Comparison of ENCODE assay signal across 18 mouse cellular contexts in the genomic region with DNA sequence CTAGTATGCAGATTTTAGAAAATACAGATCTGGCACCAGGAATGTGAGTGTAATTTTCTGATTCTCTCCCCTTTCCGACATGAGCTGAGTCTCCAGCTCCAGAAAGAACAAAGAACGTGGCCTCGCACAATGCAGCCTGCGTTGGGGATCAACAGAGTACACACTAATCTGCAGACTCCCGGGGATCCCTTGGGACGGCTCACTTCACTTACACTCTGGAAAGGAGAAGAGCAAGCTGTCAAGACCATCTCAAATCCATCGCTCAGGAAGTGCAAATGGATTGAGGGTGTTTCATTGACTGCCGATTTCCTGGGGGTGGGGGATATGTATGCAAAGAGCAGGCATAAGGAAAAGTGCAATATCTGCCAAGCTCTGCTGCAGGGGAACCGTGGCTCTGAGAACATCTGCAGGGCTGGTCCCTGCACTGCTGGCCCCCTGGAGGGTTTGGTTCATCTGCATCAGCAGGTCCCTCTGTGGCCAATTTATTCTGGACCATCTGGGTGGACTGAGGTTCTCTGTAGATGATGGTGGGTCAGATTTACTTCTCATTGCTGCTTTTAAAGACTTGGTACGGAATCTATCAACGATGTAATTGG. TPM values are rescaled to one million over a fixed set of nuclear protein-coding genes. Genes with fewer than 3 reads are reported as not detected.
DNase-seq lines count a peak whose midpoint lies in the region; ATAC-seq lines count a peak whose summit lies in the region.
"Had no signal": no experiment of that assay in that cellular context is flagged by ENCODE, and none has a peak within 500 bp of the region (broad histone marks: within the 10 kb centered on the region; RNA-seq: fewer than 3 reads in every experiment).

No protein-coding gene starts in this region.

- peak; percentile 37 for DNase-seq in heart, postnatal 4 days
- no peak for DNase-seq in heart, postnatal 36 days
- DNase-seq in cerebellum, adult 9-10 months = no peak
- DNase-seq in right cerebral cortex, postnatal 4 days = no peak
- DNase-seq: adrenal gland, postnatal 10 days; B cell, adult 2 months; cerebellum, adult 2 months; gastrocnemius, postnatal 25 days; heart, postnatal 10 days; lung, adult 18-20 months; lung, postnatal 36 days; right cerebral cortex, postnatal 25 days; thymus, postnatal 4 days had no signal

- no peak overlapping the region for H3K27ac ChIP-seq in hindbrain, embryonic 12.5 days
- H3K27ac ChIP-seq in midbrain, embryonic 13.5 days = peak overlapping the region; percentile 36
- H3K27ac ChIP-seq: heart, embryonic 10.5 days had no signal

- 54% methylated on average over 11 of the region's 11 CpGs for WGBS in hindbrain, embryonic 12.5 days
- 23% methylated on average over 11 of the region's 11 CpGs for WGBS in midbrain, embryonic 13.5 days

- no peaks in the 10 kb centered on the region for H3K36me3 ChIP-seq in hindbrain, embryonic 12.5 days
- no peaks in the 10 kb centered on the region for H3K36me3 ChIP-seq in midbrain, embryonic 13.5 days
- H3K36me3 ChIP-seq: heart, embryonic 10.5 days had no signal

- intact Hi-C loops in heart, postnatal 36 days (cut with DNase I) = no loop called here

- H3K4me2 ChIP-seq in hindbrain, embryonic 12.5 days (replicated peaks) = no peak overlapping the region
- no peak overlapping the region; the same call in 1 of the 2 replicates for H3K4me2 ChIP-seq in midbrain, embryonic 13.5 days (replicated peaks)

- no peak overlapping the region for H3K4me3 ChIP-seq in hindbrain, embryonic 12.5 days
- H3K4me3 ChIP-seq in midbrain, embryonic 13.5 days (replicated peaks) = no peak overlapping the region
- H3K4me3 ChIP-seq: heart, embryonic 10.5 days had no signal

- ATAC-seq in hindbrain, embryonic 12.5 days (ENCODE audit: low FRiP score) = peak; percentile 76
- ATAC-seq in midbrain, embryonic 13.5 days = peak; percentile 87
- ATAC-seq in granulocyte monocyte progenitor cell, adult 5-6 weeks (replicated peaks; ENCODE audit: poor library complexity, severe bottlenecking) = no peak
- ATAC-seq: intestine, postnatal 0 days had no signal

- peaks cover 11% of the 10 kb centered on the region for H3K4me1 ChIP-seq in hindbrain, embryonic 12.5 days
- peaks cover 13% of the 10 kb centered on the region for H3K4me1 ChIP-seq in midbrain, embryonic 13.5 days (replicated peaks)

- H3K27me3 ChIP-seq in hindbrain, embryonic 12.5 days = no peaks in the 10 kb centered on the region
- H3K27me3 ChIP-seq in midbrain, embryonic 13.5 days = no peaks in the 10 kb centered on the region

- H3K9me3 ChIP-seq in hindbrain, embryonic 12.5 days (replicated peaks) = no peaks in the 10 kb centered on the region
- H3K9me3 ChIP-seq in midbrain, embryonic 13.5 days = no peaks in the 10 kb centered on the region
- H3K9me3 ChIP-seq: heart, embryonic 10.5 days had no signal

- H3K9ac ChIP-seq in hindbrain, embryonic 12.5 days = no peak overlapping the region
- H3K9ac ChIP-seq in midbrain, embryonic 13.5 days (replicated peaks) = no peak overlapping the region

RNA-seq across cellular contexts. Expression of a gene that starts 35.3 kb away (rescaled TPM):
- 10 to 100 TPM; 55.8 to 57.3 TPM for total RNA-seq in heart, postnatal 4 days (2021)
- total RNA-seq in heart, postnatal 36 days (2021) = 10 to 100 TPM; 26.6 to 29.8 TPM
- polyA plus RNA-seq in hindbrain, embryonic 12.5 days (2016; fragmentation: Nextera tagmentation; extraction: Ambion mirVana) = 4.4 and 5.5 TPM in 2 replicates
- polyA plus RNA-seq in midbrain, embryonic 13.5 days (2015; fragmentation: Nextera tagmentation; extraction: Ambion mirVana) = 3.2 and 4.5 TPM in 2 replicates
- 1.9 and 2.4 TPM in 2 replicates for total RNA-seq in granulocyte monocyte progenitor cell, adult 5-6 weeks (2014; fragmentation: Nextera tagmentation)
- total RNA-seq in granulocyte monocyte progenitor cell, adult 5-6 weeks (2017) = 2.1 and 2.4 TPM in 2 replicates

Comparison
In these comparisons a context has a peak if more than half of its experiments do, and no peak if none do; other contexts are left out.
1. RNA of a gene that starts 35.3 kb away (total RNA-seq): 55.8 to 57.3 TPM in heart, postnatal 4 days and 26.6 to 29.8 TPM in heart, postnatal 36 days; 1.9 to 2.4 TPM in granulocyte monocyte progenitor cell, adult 5-6 weeks; every median in the first group is over 4 times any median in the second.